Mouse (Mus musculus): ENCODE data around the gene AI661453. TPM values are rescaled to one million over a fixed set of nuclear protein-coding genes. Genes with fewer than 3 reads are reported as not detected.

AI661453 gene
- polyA plus RNA-seq, 1 experiment from 2014 or later, result 0.27 TPM

DNA sequence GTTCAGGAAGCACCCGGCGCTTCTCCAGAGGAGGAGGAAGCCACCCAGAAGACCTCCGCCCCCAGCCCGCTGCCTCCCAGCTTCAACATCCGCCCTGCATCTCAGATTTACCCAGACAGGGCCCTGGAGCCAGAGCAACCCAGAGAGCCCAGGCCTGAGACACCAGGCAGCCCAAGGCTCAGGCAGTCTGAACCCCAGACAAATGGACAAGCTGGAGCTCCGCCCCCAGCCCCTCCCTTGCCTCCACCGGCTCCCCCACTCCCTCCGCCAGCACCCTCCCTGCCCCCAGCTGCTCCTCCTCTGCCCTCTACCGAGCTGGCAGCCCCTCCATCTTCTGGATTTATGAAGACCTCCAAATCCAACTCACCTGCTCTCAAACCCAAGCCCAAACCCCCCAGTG lies 29.9 kb downstream of the AI661453 start:
- Histone ChIP-seq H3K36me3 (ENCODE audit: control insufficient read depth, insufficient read depth, low read length) (no peaks in the 10 kb centered on the region), H3K4me2 (ENCODE audit: low read depth, low read length, severe bottlenecking) (no peak overlapping the region), H3K9ac (ENCODE audit: low read length) (no peak overlapping the region), H3K4me1 (replicated peaks; ENCODE audit: control insufficient read depth, insufficient read depth, low read length) (no peaks in the 10 kb centered on the region), H3K4me3 (ENCODE audit: low read depth, low read length) (no peak overlapping the region), H3K27me3 (ENCODE audit: control insufficient read depth, insufficient read depth, low read length) (peaks cover 26% of the 10 kb centered on the region), H3K27ac (ENCODE audit: low read depth, low read length) (no peak overlapping the region), H3K9me3 (ENCODE audit: control insufficient read depth, low read length) (no peaks in the 10 kb centered on the region; the same call in 1 of the 2 replicates)
- 33% methylated on average over 9 of the region's 9 CpGs for WGBS
- DNase-seq (ENCODE audit: low spot score) (peak; percentile 52), ATAC-seq (replicated peaks; ENCODE audit: low FRiP score) (no peak)

DNA sequence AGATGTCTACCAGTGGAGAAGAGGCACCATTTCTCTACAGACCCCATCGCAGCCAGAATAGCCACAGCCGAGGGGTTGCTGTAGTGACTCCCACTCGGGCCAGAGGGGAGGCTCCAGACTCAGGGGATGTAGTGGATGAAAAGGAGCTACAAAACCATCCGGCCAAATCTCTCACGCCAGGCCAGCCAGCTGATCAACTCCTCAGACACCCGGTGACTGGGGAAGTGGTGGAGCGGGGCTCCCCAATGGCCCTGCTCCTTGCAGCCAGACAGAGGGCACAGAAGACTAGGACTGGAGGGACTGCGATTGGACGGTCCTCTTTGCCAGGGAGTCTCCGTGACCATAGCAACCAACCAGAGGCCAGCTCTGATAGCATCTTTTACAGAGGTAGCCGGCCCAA lies 31.2 kb downstream of the AI661453 start:
- Histone ChIP-seq H3K4me1 (replicated peaks; ENCODE audit: control insufficient read depth, insufficient read depth, low read length) (no peaks in the 10 kb centered on the region), H3K27ac (ENCODE audit: low read depth, low read length) (no peak overlapping the region), H3K9me3 (ENCODE audit: control insufficient read depth, low read length) (no peaks in the 10 kb centered on the region; the same call in 1 of the 2 replicates), H3K4me3 (ENCODE audit: low read depth, low read length) (no peak overlapping the region), H3K27me3 (ENCODE audit: control insufficient read depth, insufficient read depth, low read length) (peaks cover 26% of the 10 kb centered on the region), H3K9ac (ENCODE audit: low read length) (no peak overlapping the region), H3K4me2 (ENCODE audit: low read depth, low read length, severe bottlenecking) (no peak overlapping the region), H3K36me3 (ENCODE audit: control insufficient read depth, insufficient read depth, low read length) (no peaks in the 10 kb centered on the region)
- no peak for ATAC-seq (replicated peaks; ENCODE audit: low FRiP score)
- WGBS, result 55% methylated on average over 11 of the region's 11 CpGs
- DNase-seq (ENCODE audit: low spot score), result peak; percentile 53

GRCm38 (mm10) chr17:47468063-47468462 lies 31.6 kb downstream of the AI661453 start:
- Histone ChIP-seq H3K27me3 (ENCODE audit: control insufficient read depth, insufficient read depth, low read length) (peaks cover 26% of the 10 kb centered on the region), H3K27ac (ENCODE audit: low read depth, low read length) (no peak overlapping the region), H3K4me2 (ENCODE audit: low read depth, low read length, severe bottlenecking) (peak overlapping the region; percentile 34; the same call in 1 of the 2 replicates), H3K9me3 (ENCODE audit: control insufficient read depth, low read length) (no peaks in the 10 kb centered on the region; the same call in 1 of the 2 replicates), H3K4me3 (ENCODE audit: low read depth, low read length) (peak overlapping the region; percentile 8; the same call in 1 of the 2 replicates), H3K36me3 (ENCODE audit: control insufficient read depth, insufficient read depth, low read length) (no peaks in the 10 kb centered on the region), H3K4me1 (replicated peaks; ENCODE audit: control insufficient read depth, insufficient read depth, low read length) (no peaks in the 10 kb centered on the region), H3K9ac (ENCODE audit: low read length) (peak overlapping the region; percentile 9; the same call in 1 of the 2 replicates)
- DNase-seq (ENCODE audit: low spot score), result peak; percentile 56
- ATAC-seq (replicated peaks; ENCODE audit: low FRiP score), result no peak
- WGBS, result 18% methylated on average over 14 of the region's 14 CpGs

DNA sequence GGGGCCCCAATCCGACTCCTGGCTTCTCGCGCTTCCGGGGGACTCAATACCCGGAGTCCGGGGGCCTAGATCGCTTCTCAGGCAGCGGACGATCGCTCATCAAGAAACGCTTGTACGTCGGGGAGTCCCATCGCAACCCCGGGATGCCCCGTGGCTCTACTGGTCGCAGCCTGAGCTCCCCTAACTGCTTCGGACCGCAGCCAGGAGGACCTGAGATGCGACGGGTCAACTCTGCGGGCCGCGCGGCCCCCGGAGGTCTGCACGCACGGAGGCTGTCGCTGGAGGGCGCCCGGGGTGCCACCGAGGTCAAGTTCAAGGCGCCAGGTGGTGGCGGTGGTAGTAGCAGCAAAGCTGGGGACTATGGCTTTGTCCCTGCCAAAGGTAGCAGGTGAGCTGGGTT lies 32.1 kb downstream of the AI661453 start:
- 4% methylated on average over 34 of the region's 34 CpGs for WGBS
- Histone ChIP-seq H3K36me3 (ENCODE audit: control insufficient read depth, insufficient read depth, low read length) (no peaks in the 10 kb centered on the region), H3K27ac (ENCODE audit: low read depth, low read length) (no peak overlapping the region), H3K4me2 (ENCODE audit: low read depth, low read length, severe bottlenecking) (peak overlapping the region; percentile 34), H3K27me3 (ENCODE audit: control insufficient read depth, insufficient read depth, low read length) (peaks cover 26% of the 10 kb centered on the region), H3K9ac (ENCODE audit: low read length) (peak overlapping the region; percentile 9; the same call in 1 of the 2 replicates), H3K4me3 (ENCODE audit: low read depth, low read length) (peak overlapping the region; percentile 8; the same call in 1 of the 2 replicates), H3K9me3 (ENCODE audit: control insufficient read depth, low read length) (no peaks in the 10 kb centered on the region; the same call in 1 of the 2 replicates), H3K4me1 (replicated peaks; ENCODE audit: control insufficient read depth, insufficient read depth, low read length) (no peaks in the 10 kb centered on the region)
- DNase-seq (ENCODE audit: low spot score), result peak; percentile 61
- no peak for ATAC-seq (replicated peaks; ENCODE audit: low FRiP score)

GRCm38 (mm10) chr17:47469642-47470041 lies 33.2 kb downstream of the AI661453 start:
- ATAC-seq (replicated peaks; ENCODE audit: low FRiP score) (no peak), DNase-seq (ENCODE audit: low spot score) (no peak)
- no peaks in the 10 kb centered on the region for H3K4me1 ChIP-seq (replicated peaks; ENCODE audit: control insufficient read depth, insufficient read depth, low read length)
- H3K9ac ChIP-seq (ENCODE audit: low read length), result no peak overlapping the region
- no peaks in the 10 kb centered on the region; the same call in 1 of the 2 replicates for H3K9me3 ChIP-seq (ENCODE audit: control insufficient read depth, low read length)
- H3K4me3 ChIP-seq (ENCODE audit: low read depth, low read length), result no peak overlapping the region
- 83% methylated on average over 4 of the region's 4 CpGs for WGBS
- no peaks in the 10 kb centered on the region for H3K36me3 ChIP-seq (ENCODE audit: control insufficient read depth, insufficient read depth, low read length)
- no peak overlapping the region for H3K27ac ChIP-seq (ENCODE audit: low read depth, low read length)
- peaks cover 26% of the 10 kb centered on the region for H3K27me3 ChIP-seq (ENCODE audit: control insufficient read depth, insufficient read depth, low read length)
- no peak overlapping the region for H3K4me2 ChIP-seq (ENCODE audit: low read depth, low read length, severe bottlenecking)

DNA sequence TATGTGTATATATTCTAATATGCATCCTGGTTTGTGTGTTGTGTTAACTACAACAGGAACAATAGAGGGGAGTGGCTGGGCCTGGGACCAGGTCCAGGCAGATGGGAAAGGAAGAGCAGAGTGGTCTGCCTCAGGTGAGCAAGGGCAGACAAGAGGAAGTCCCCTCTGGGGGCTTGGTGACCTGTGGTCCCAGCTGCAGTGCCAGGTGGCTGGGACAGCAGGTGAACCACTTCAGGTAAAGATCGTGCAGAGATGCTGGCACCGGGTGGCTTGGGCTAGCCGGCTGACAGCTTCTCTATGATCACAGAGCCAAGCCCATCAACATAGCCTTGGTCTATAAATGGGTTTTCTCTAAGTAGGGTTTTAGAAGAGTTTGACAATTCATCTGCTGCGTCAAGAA lies 33.7 kb downstream of the AI661453 start:
- Histone ChIP-seq H3K27me3 (ENCODE audit: control insufficient read depth, insufficient read depth, low read length) (peaks cover 26% of the 10 kb centered on the region), H3K9ac (ENCODE audit: low read length) (no peak overlapping the region), H3K4me2 (ENCODE audit: low read depth, low read length, severe bottlenecking) (no peak overlapping the region), H3K4me3 (ENCODE audit: low read depth, low read length) (no peak overlapping the region), H3K9me3 (ENCODE audit: control insufficient read depth, low read length) (no peaks in the 10 kb centered on the region; the same call in 1 of the 2 replicates), H3K27ac (ENCODE audit: low read depth, low read length) (no peak overlapping the region), H3K4me1 (replicated peaks; ENCODE audit: control insufficient read depth, insufficient read depth, low read length) (no peaks in the 10 kb centered on the region), H3K36me3 (ENCODE audit: control insufficient read depth, insufficient read depth, low read length) (no peaks in the 10 kb centered on the region)
- ATAC-seq (replicated peaks; ENCODE audit: low FRiP score), result no peak
- 91% methylated on average over 4 of the region's 4 CpGs for WGBS
- no peak for DNase-seq (ENCODE audit: low spot score)

GRCm38 (mm10) chr17:47470686-47471085 lies 34.3 kb downstream of the AI661453 start:
- Histone ChIP-seq H3K36me3 (ENCODE audit: control insufficient read depth, insufficient read depth, low read length) (no peaks in the 10 kb centered on the region), H3K4me2 (ENCODE audit: low read depth, low read length, severe bottlenecking) (no peak overlapping the region), H3K9ac (ENCODE audit: low read length) (no peak overlapping the region), H3K27ac (ENCODE audit: low read depth, low read length) (no peak overlapping the region), H3K4me3 (ENCODE audit: low read depth, low read length) (no peak overlapping the region), H3K9me3 (ENCODE audit: control insufficient read depth, low read length) (no peaks in the 10 kb centered on the region; the same call in 1 of the 2 replicates), H3K4me1 (replicated peaks; ENCODE audit: control insufficient read depth, insufficient read depth, low read length) (no peaks in the 10 kb centered on the region), H3K27me3 (ENCODE audit: control insufficient read depth, insufficient read depth, low read length) (peaks cover 26% of the 10 kb centered on the region)
- ATAC-seq (replicated peaks; ENCODE audit: low FRiP score) (no peak), DNase-seq (ENCODE audit: low spot score) (no peak)
- 88% methylated on average over 5 of the region's 5 CpGs for WGBS

DNA sequence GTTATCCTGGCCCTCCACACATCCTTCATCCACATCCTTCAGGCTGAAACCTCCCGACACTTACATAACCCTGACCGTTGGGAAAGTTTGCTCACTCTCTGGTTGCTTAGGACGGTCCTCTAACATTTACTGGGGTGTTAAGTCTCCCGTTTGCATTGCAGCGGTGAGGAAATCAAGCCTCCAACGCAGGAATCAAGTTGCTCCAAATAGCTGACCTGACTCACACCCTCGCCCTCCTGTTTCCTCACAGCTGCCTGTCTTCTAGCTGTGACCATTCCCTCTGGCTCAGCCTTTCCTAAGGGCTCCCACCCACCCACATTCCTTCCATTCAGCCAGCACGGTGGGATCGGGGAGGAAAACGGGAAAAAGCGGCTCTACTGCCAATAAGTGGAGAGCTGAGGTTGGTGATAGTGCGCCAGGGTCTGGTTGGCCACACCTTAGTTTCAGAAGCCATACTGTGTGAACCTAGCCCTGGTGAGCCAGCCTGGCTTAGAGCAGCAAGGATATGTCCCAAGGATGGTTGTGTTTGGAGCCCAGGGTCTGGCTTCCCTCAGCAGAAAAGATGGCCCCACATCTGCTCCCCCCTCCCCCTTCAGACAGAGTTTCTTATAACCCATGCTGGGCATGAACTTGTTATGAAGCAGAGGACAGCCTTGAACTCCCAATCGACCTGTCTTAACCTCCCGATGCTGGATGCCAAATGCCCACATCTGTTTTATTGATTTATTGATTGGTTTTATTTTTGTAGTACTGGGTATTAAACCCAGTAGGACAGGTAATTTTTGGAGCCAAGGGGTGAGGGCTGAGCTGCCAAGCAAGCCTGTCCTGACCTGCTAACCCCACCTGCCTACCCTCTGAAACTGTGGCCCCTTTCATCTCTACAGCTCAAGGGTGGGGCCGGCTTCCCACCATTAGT lies 36.3 kb downstream of the AI661453 start:
- DNase-seq (ENCODE audit: low spot score), result no peak
- H3K4me1 ChIP-seq (replicated peaks; ENCODE audit: control insufficient read depth, insufficient read depth, low read length), result no peaks in the 10 kb centered on the region
- H3K4me3 ChIP-seq (ENCODE audit: low read depth, low read length), result no peak overlapping the region
- no peaks in the 10 kb centered on the region for H3K36me3 ChIP-seq (ENCODE audit: control insufficient read depth, insufficient read depth, low read length)
- no peak for ATAC-seq (replicated peaks; ENCODE audit: low FRiP score)
- H3K9me3 ChIP-seq (ENCODE audit: control insufficient read depth, low read length), result no peaks in the 10 kb centered on the region
- no peak overlapping the region for H3K27ac ChIP-seq (ENCODE audit: low read depth, low read length)
- WGBS, result 52% methylated on average over 15 of the region's 15 CpGs
- H3K27me3 ChIP-seq (ENCODE audit: control insufficient read depth, insufficient read depth, low read length), result peaks cover 14% of the 10 kb centered on the region
- H3K9ac ChIP-seq (ENCODE audit: low read length), result no peak overlapping the region
- H3K4me2 ChIP-seq (ENCODE audit: low read depth, low read length, severe bottlenecking), result no peak overlapping the region

All from forebrain, embryonic 11.5 days (tissue).